In genomic region chr3:101443265-101443881, GRCm38 (mm10) we compare ENCODE assay signal across 12 mouse cellular contexts.
DNase-seq lines count a peak whose midpoint lies in the region; ATAC-seq and TF ChIP-seq lines count a peak whose summit lies in the region.
"Had no signal": no experiment of that assay in that cellular context is flagged by ENCODE, and none has a peak within 500 bp of the region (broad histone marks: within the 10 kb centered on the region; RNA-seq: fewer than 3 reads in every experiment).

No protein-coding gene starts in this region.

- H3K4me3 ChIP-seq in left cerebral cortex, adult 2 months, result no peak overlapping the region
- no peak overlapping the region for H3K4me3 ChIP-seq in embryonic facial prominence, embryonic 15.5 days (replicated peaks)
- H3K4me3 ChIP-seq in neural tube, embryonic 13.5 days, result no peak overlapping the region
- H3K4me3 ChIP-seq: heart, embryonic 13.5 days; lung, embryonic 15.5 days had no signal

- peaks cover 34% of the 10 kb centered on the region for H3K36me3 ChIP-seq in embryonic facial prominence, embryonic 15.5 days
- peaks cover 40% of the 10 kb centered on the region for H3K36me3 ChIP-seq in neural tube, embryonic 13.5 days

- peak; percentile 48 to 61 for DNase-seq in cerebellum, postnatal 14 days
- no peak for DNase-seq in cerebellum, postnatal 25 days
- DNase-seq in left cerebral cortex, adult 2 months (ENCODE audit: extremely low spot score in 1 of 2, low spot score in 2 of 2), result peak in 1 of 2 experiments; percentile 29
- DNase-seq in left cerebral cortex, adult 8-10 months (ENCODE audit: low spot score in 2 of 2), result no peak
- DNase-seq in heart, postnatal 36 days, result no peak
- DNase-seq: adrenal gland, postnatal 14 days; thymus, postnatal 25 days had no signal

- peaks cover 22% of the 10 kb centered on the region for H3K4me1 ChIP-seq in embryonic facial prominence, embryonic 15.5 days
- peaks cover 31% of the 10 kb centered on the region for H3K4me1 ChIP-seq in neural tube, embryonic 13.5 days (replicated peaks)

- 80% methylated on average over 11 of the region's 11 CpGs for WGBS in embryonic facial prominence, embryonic 15.5 days
- WGBS in neural tube, embryonic 13.5 days, result 72% methylated on average over 11 of the region's 11 CpGs

- no peaks in the 10 kb centered on the region for H3K27me3 ChIP-seq in embryonic facial prominence, embryonic 15.5 days
- no peaks in the 10 kb centered on the region for H3K27me3 ChIP-seq in neural tube, embryonic 13.5 days
- H3K27me3 ChIP-seq: heart, embryonic 13.5 days; lung, embryonic 15.5 days had no signal

- H3K4me2 ChIP-seq in embryonic facial prominence, embryonic 15.5 days (replicated peaks), result no peak overlapping the region
- H3K4me2 ChIP-seq in neural tube, embryonic 13.5 days, result no peak overlapping the region
- H3K4me2 ChIP-seq: heart, embryonic 13.5 days; lung, embryonic 15.5 days had no signal

- intact Hi-C loops in left cerebral cortex, adult 2 months (cut with DNase I), result loop anchor here (1.0 kb wide), 1 partner anchor 19 kb away; no protein-coding TSS in a partner anchor
- intact Hi-C loops in heart, postnatal 36 days (cut with DNase I), result loop anchor here (5.0 kb wide), 1 partner anchor 131 kb away; no protein-coding TSS in a partner anchor

- H3K27ac ChIP-seq in left cerebral cortex, adult 2 months, result no peak overlapping the region
- no peak overlapping the region for H3K27ac ChIP-seq in embryonic facial prominence, embryonic 15.5 days (replicated peaks)
- H3K27ac ChIP-seq in neural tube, embryonic 13.5 days (replicated peaks), result peak overlapping the region; percentile 79
- H3K27ac ChIP-seq: heart, embryonic 13.5 days; lung, embryonic 15.5 days had no signal

- peak; percentile 57 for TF ChIP-seq CTCF in left cerebral cortex, adult 2 months (IDR thresholded peaks at IDR 0.05)

- no peak overlapping the region for H3K9ac ChIP-seq in embryonic facial prominence, embryonic 15.5 days
- H3K9ac ChIP-seq in neural tube, embryonic 13.5 days, result peak overlapping the region; percentile 13; the same call in 1 of the 2 replicates
- H3K9ac ChIP-seq: heart, embryonic 13.5 days; lung, embryonic 15.5 days had no signal

- no peaks in the 10 kb centered on the region for H3K9me3 ChIP-seq in embryonic facial prominence, embryonic 15.5 days (replicated peaks)
- H3K9me3 ChIP-seq in neural tube, embryonic 13.5 days, result no peaks in the 10 kb centered on the region
- H3K9me3 ChIP-seq: heart, embryonic 13.5 days; lung, embryonic 15.5 days had no signal

- peak; percentile 27; the same call in 1 of the 2 replicates for ATAC-seq in embryonic facial prominence, embryonic 15.5 days (ENCODE audit: insufficient number of reproducible peaks, low FRiP score, low TSS enrichment, low read depth)
- no peak for ATAC-seq in neural tube, embryonic 13.5 days (ENCODE audit: low read depth)
- no peak for ATAC-seq in erythroblast, adult 5-6 weeks (replicated peaks; ENCODE audit: low FRiP score, poor library complexity, severe bottlenecking)

Comparison
In these comparisons a context has a peak if more than half of its experiments do, and no peak if none do; other contexts are left out.
1. DNase-seq: peak in cerebellum, postnatal 14 days (2 of 2); none in cerebellum, postnatal 25 days (0 of 2), left cerebral cortex, adult 8-10 months (0 of 2) and heart, postnatal 36 days (0 of 2).